Mouse (Mus musculus) liver, embryonic 12.5 days (tissue): ENCODE results near the gene Ppat. TPM values are rescaled to one million over a fixed set of nuclear protein-coding genes. Genes with fewer than 3 reads are reported as not detected.

Experiments used
- ATAC-seq: fragments of 200-750 bp; cut with Nextera tagmentation; 2 replicates; pipeline ENCODE4 v1.8.0; 2017; ENCODE audit warnings: moderate number of reproducible peaks, mild to moderate bottlenecking, moderate library complexity
- H3K27ac ChIP-seq: fragments of 300-500 bp; sonication (generic); 2 replicates; pipeline ENCODE4 v1.5.1; 2016; ENCODE audit warnings: mild to moderate bottlenecking
- H3K27me3 ChIP-seq: fragments of 300-500 bp; sonication (generic); replicated peaks from 2 replicates; pipeline ENCODE4 v1.6.1; 2016; ENCODE audit warnings: mild to moderate bottlenecking, moderate library complexity
- H3K36me3 ChIP-seq: fragments of 300-500 bp; sonication (generic); 2 replicates; pipeline ENCODE4 v1.6.1; 2016; ENCODE audit warnings: mild to moderate bottlenecking, moderate library complexity
- H3K4me1 ChIP-seq: fragments of 300-500 bp; sonication (generic); 2 replicates; pipeline ENCODE4 v1.6.1; 2016
- H3K4me2 ChIP-seq: fragments of 300-500 bp; sonication (generic); 2 replicates; pipeline ENCODE4 v1.6.1; 2016; ENCODE audit warnings: mild to moderate bottlenecking, moderate library complexity
- H3K4me3 ChIP-seq: fragments of 300-500 bp; sonication (generic); 2 replicates; pipeline ENCODE4 v1.5.1; 2016; ENCODE audit warnings: mild to moderate bottlenecking, moderate library complexity
- H3K9ac ChIP-seq: fragments of 300-500 bp; sonication (generic); 2 replicates; pipeline ENCODE4 v1.6.1; 2016; ENCODE audit warnings: mild to moderate bottlenecking, moderate library complexity
- H3K9me3 ChIP-seq: fragments of 300-500 bp; sonication (generic); replicated peaks from 2 replicates; pipeline ENCODE4 v1.6.1; 2016; ENCODE audit warnings: mild to moderate bottlenecking, moderate library complexity
- WGBS: fragments of 180-500 bp; shearing (Covaris S2); methylation state at CpG from one replicate; pipeline ENCODE4 v1.1.7; 2016; ENCODE audit not compliant: insufficient replicate concordance; 5-methylcytosine and 5-hydroxymethylcytosine counted together
- polyA plus RNA-seq: library from polyadenylated mRNA; unstranded; fragments of >200 nt; fragmentation: Nextera tagmentation; extraction: Ambion mirVana; gene quantifications from 2 replicates; pipeline ENCODE4 v1.2.1, GENCODE M21; 2016

Ppat gene
- polyA plus RNA-seq, 1 experiment from 2014 or later: 49.0 TPM

DNA sequence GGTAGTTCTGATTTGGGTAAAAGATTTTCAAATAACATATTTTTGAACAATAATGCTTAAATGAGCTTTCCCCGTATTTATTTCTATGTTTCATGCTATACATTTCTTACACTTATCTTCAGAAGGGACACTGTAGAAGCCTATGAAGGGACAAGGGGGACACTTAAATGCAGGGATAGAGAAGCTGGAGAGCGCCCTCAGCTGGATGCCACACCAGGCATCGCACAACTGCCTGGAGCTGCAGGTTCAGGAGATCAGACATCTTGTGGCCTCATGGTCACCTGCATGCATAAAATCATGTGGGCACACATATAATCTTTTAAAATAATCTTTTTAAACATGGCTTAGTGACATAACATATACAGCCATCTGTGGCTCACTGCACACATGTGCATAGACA, 13.3 kb upstream of the Ppat start:
- Histone ChIP-seq H3K27ac (no peak overlapping the region), H3K9ac (no peak overlapping the region), H3K4me3 (no peak overlapping the region), H3K4me2 (no peak overlapping the region), H3K27me3 (no peaks in the 10 kb centered on the region), H3K9me3 (no peaks in the 10 kb centered on the region), H3K4me1 (no peaks in the 10 kb centered on the region), H3K36me3 (peaks cover 99% of the 10 kb centered on the region)
- 83% methylated on average over 3 of the region's 3 CpGs for WGBS
- no peak for ATAC-seq

DNA sequence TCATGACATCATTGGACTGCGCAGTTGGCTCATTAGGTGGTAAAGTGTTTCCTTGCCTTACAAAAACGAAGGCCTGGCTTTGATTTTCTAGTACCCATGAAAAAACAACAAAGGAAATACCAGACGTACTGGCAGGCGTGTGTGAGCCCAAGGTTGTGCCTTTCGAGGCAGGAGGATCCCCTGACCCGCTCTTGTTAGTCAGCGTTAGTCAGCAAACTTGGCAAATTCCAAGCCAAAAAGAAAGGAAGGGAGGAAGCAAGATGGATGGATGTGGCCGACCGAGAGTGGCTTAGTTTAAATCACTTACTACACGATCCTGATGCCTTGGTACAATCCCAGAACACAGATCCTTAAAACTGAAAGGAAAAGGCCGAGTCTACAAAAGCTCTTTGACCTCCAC, 11.2 kb upstream of the Ppat start:
- Histone ChIP-seq H3K4me3 (no peak overlapping the region), H3K9ac (no peak overlapping the region), H3K27ac (no peak overlapping the region), H3K9me3 (no peaks in the 10 kb centered on the region), H3K36me3 (peaks cover 98% of the 10 kb centered on the region), H3K4me1 (no peaks in the 10 kb centered on the region), H3K4me2 (no peak overlapping the region), H3K27me3 (no peaks in the 10 kb centered on the region)
- WGBS: 82% methylated on average over 11 of the region's 11 CpGs
- ATAC-seq: no peak

DNA sequence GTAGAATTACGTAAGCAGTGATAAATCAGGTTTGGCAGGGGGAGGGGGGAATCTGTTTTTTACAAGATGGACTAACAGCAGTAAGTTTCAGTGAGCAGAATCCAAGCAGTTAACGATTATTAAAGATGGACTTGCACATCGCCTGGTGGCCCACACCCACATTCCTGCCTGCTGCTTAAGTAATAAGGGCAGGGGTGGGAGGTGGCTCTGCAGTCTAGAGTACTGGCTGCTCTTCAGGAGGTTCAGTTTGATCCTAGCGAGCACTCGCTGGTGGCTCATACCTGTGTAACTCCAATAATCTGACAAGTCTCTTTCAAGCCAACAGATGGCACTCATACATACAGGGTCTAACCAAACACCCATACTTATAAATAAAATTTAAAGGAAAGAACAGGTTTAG, 8.2 kb upstream of the Ppat start:
- ATAC-seq: no peak
- Histone ChIP-seq H3K27me3 (no peaks in the 10 kb centered on the region), H3K36me3 (peaks cover 99% of the 10 kb centered on the region), H3K4me1 (peaks cover 14% of the 10 kb centered on the region), H3K4me3 (no peak overlapping the region), H3K4me2 (no peak overlapping the region), H3K9me3 (no peaks in the 10 kb centered on the region), H3K9ac (no peak overlapping the region), H3K27ac (no peak overlapping the region)
- 87% methylated on average over 5 of the region's 5 CpGs for WGBS

DNA sequence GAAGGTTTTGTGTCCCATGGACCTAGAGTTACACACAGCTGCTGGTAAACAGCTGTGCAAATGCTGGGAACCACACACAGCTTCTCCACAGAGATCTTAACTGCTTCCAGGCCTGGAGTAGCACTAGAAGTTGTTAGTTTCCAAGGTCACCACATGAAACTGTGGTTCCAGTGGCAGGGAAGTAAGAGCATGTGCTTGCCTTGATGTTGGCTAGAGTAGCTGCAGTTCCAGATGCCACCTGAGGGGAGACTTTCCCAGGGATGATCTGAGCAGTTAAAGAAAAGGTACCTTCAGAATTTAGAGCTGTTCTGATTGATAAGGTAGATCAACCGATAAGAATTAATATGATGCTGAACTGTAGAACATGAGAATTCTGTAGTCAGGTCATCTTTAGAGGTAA, 6.6 kb upstream of the Ppat start:
- no peak overlapping the region for H3K9ac ChIP-seq
- no peak overlapping the region for H3K27ac ChIP-seq
- peaks cover 28% of the 10 kb centered on the region for H3K4me1 ChIP-seq
- H3K4me3 ChIP-seq: no peak overlapping the region
- H3K36me3 ChIP-seq: peaks cover 96% of the 10 kb centered on the region
- WGBS: 90% methylated on average over 1 of the region's 1 CpGs
- H3K4me2 ChIP-seq: no peak overlapping the region
- H3K27me3 ChIP-seq: no peaks in the 10 kb centered on the region
- no peak for ATAC-seq
- no peaks in the 10 kb centered on the region for H3K9me3 ChIP-seq

DNA sequence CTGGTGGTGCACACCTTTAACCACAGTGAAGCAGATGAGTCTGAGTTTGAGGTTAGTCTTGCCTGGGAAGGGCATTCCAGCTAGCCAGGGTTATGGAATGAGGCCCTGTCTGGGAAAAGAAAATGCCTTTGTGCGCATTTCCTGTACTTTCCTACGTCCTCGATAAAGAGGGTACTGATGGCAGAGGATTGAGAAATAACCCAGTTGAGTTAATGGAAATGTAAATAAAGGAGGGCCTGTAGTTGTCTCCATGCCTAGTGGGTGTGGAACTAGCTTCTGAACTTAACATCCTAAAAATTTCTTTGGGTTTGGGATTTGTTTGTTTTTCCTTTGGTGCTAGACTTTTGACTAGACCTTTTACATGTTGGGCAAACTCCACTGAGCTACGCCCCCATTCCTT, 4.1 kb upstream of the Ppat start:
- no peak overlapping the region for H3K4me2 ChIP-seq
- H3K4me1 ChIP-seq: peaks cover 37% of the 10 kb centered on the region
- H3K9me3 ChIP-seq: no peaks in the 10 kb centered on the region
- 71% methylated on average over 4 of the region's 4 CpGs for WGBS
- no peak overlapping the region for H3K4me3 ChIP-seq
- peaks cover 72% of the 10 kb centered on the region for H3K36me3 ChIP-seq
- H3K9ac ChIP-seq: no peak overlapping the region
- H3K27ac ChIP-seq: no peak overlapping the region
- ATAC-seq: no peak
- no peaks in the 10 kb centered on the region for H3K27me3 ChIP-seq

DNA sequence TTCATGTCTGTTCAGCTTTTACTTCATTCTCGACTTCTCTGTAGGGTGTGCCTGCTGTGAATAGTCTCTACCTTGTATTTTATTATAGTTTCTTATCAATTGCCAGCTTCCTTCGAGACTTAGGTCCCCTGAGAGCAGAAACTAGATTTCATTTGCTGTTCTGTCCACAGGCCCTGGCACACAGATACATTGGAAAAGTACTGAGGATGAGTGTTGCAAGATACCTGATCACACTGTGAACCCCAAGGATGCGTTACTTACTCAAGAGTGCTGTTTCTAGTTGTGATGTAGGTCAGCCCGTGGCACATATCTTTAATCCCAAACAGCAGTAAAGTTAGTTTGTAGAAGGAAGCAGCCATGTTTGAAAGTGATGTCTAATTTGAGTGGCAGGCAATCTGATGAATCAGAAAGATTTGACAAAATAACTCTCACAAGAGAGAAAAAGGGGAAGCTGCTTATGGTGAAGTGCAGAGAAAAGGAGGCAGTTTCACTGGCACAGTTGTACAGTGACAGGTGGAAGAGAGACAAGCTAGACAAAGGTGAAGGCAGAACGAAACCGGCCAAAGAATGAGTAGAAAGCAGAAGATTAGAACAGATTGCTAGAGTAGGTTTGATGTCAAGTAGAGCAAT, 3.0 kb upstream of the Ppat start:
- Histone ChIP-seq H3K9ac (peak overlapping the region; percentile 29; the same call in 1 of the 2 replicates), H3K4me2 (peak overlapping the region; percentile 97), H3K27me3 (no peaks in the 10 kb centered on the region), H3K4me1 (peaks cover 46% of the 10 kb centered on the region), H3K36me3 (peaks cover 61% of the 10 kb centered on the region), H3K4me3 (no peak overlapping the region), H3K27ac (0 out of 2 replicates have a peak overlapping the region, but pooled peaks have one; percentile 41), H3K9me3 (no peaks in the 10 kb centered on the region)
- no peak for ATAC-seq
- 67% methylated on average over 6 of the region's 6 CpGs for WGBS

DNA sequence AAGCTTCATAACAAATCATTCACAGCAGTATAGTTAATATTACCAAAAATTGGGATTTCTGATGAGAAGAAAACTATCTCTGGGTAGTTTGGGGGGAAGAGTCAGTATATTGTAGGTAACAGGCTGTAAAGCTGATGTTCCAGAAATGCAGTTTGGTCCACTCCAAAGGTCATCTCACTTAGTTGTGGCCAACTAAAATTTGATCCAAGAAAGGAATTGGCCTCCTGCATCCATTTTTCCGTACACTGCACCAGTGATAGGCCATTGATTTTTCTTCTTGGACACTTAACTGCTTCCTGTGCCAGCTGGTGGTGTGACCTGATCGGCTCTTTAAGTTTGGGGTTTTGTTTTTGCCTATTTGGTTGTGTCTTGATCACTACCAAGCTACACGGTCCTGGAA, 2.4 kb upstream of the Ppat start:
- Histone ChIP-seq H3K9me3 (no peaks in the 10 kb centered on the region), H3K36me3 (peaks cover 58% of the 10 kb centered on the region), H3K4me1 (peaks cover 52% of the 10 kb centered on the region), H3K27ac (0 out of 2 replicates have a peak overlapping the region, but pooled peaks have one; percentile 41), H3K4me2 (peak overlapping the region; percentile 97), H3K27me3 (no peaks in the 10 kb centered on the region), H3K9ac (peak overlapping the region; percentile 29; the same call in 1 of the 2 replicates), H3K4me3 (peak overlapping the region; percentile 29; the same call in 1 of the 2 replicates)
- WGBS: 64% methylated on average over 3 of the region's 3 CpGs
- no peak for ATAC-seq

DNA sequence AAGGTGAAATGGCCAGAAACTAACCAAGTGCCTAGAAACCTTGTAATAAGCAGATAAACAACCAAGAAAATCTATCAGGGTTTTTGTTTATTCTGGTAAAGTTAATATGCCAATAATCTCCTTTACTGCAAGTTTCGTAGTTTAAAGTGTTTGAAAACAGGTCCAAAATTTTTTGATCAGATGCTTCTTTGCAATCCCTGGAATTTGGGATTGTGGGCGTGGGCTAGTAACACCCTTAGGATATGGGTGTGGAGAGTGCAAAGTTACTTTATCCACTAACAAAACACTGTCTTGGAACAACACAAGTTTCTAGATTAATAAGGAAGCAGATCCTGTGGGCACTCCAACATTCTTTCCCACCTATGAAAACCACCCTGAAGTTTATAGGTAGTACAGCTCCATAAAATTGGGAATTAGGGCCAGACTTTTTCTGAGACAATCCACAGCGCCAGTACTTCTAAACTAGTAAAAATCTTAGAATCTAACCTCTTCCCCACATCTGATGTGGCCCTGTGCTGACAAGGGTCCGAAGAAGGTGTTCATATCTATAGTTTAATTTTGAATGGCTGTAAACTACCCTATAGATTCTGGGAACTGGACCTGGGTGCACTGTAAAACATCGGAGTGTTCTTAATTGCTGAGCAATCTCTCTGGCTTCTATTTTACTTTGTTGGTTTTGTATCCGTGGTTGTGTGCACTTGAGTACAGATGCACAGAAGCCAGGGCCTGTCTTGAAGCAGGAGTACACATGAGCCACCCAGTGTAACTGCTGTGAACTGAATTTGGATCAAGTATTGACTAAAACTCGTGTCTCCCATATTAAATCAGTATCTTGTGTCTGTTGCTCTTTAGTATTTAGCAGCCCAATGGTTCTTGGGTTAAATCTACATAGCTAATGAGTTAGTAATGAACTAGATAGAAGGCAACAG, 998 bp upstream of the Ppat start:
- Histone ChIP-seq H3K9me3 (no peaks in the 10 kb centered on the region), H3K27ac (peak overlapping the region; percentile 80), H3K4me3 (peak overlapping the region; percentile 70), H3K4me2 (peak overlapping the region; percentile 97), H3K36me3 (peaks cover 58% of the 10 kb centered on the region), H3K9ac (peak overlapping the region; percentile 79), H3K27me3 (no peaks in the 10 kb centered on the region), H3K4me1 (peaks cover 66% of the 10 kb centered on the region)
- no peak for ATAC-seq
- WGBS: 8% methylated on average over 7 of the region's 7 CpGs

DNA sequence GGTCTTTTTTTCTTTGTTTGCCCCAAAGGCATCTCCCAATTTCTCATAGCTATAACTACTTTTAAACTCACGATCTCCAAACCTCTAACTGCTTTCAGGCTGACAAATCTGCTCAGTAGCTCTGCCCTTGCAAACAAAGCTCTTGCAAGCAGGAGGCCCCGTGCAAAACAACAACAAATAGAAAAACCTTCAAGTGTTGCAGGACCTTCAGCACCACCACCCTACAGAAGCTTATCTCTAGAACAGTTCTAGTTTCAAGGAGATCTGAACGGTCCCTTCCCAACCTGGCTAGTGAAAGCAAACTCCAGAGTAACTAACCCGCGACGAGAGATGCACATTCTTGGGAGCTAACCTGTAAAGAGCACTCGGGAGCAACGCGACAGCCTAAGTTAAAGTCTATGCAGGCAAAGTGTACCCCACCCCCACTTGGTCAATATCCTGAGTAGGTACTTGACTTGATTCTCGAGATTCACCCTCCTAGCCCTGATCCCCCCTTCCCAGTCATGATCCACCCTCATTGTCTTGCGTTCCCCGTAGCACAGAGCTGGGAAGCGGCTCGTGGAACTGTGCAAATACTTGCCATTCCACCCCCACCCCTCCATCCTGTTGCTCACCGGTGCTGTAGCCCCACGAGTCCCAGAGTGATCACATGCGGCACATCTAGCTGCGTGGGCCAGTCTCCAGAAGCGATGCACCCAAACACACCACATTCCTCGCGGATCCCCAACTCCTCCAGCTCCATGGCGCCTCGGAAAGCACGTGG, 854 bp downstream of the Ppat start:
- Histone ChIP-seq H3K9me3 (no peaks in the 10 kb centered on the region), H3K36me3 (peaks cover 54% of the 10 kb centered on the region), H3K4me3 (peak overlapping the region; percentile 70), H3K27ac (peak overlapping the region; percentile 80), H3K9ac (peak overlapping the region; percentile 79), H3K27me3 (no peaks in the 10 kb centered on the region), H3K4me2 (peak overlapping the region; percentile 97), H3K4me1 (peaks cover 79% of the 10 kb centered on the region)
- no peak for ATAC-seq
- WGBS: 1% methylated on average over 24 of the region's 24 CpGs

DNA sequence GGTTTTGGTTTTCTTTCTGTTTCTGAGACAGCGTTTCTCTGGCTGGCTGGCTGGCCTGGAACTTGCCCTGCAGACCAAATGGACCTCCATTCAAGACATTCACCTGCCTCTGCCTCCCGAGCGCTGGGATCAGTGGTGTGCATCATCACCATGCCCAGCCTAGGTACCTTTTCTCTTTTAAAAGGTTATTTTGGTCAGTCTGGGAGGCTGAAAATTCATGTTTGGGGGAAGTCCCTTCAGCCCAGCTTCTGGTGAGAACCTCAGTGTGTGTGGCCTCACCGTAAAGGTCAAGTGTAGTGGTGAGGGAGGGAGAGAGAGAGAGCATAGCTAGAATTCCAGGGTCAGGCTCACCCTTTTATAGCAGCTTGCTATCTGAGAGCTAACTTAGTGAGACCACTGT, 3.6 kb downstream of the Ppat start:
- Histone ChIP-seq H3K9ac (no peak overlapping the region), H3K4me1 (peaks cover 53% of the 10 kb centered on the region), H3K36me3 (peaks cover 40% of the 10 kb centered on the region), H3K9me3 (no peaks in the 10 kb centered on the region), H3K27ac (no peak overlapping the region), H3K27me3 (no peaks in the 10 kb centered on the region), H3K4me3 (no peak overlapping the region), H3K4me2 (peak overlapping the region; percentile 27; the same call in 1 of the 2 replicates)
- WGBS: 93% methylated on average over 4 of the region's 4 CpGs
- no peak for ATAC-seq

DNA sequence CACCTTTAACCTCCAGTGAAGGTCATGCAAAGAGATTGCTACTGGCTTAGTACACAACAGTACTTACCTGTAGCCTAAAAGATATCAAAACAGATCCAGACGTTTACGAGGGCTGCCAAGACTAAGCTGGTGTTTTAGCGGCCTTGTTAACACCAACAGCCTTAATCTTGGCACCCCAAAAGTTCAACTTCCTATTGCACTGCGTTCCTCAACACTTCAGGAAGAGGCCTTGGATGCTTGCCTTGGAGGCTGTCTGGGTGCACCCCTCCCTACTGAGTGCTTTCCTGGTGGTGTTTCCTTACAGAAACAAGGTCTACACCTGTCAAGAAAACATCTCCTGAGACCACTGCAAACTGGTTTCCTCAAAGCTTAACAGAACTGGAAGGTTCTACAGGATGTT, 4.2 kb downstream of the Ppat start:
- 68% methylated on average over 4 of the region's 4 CpGs for WGBS
- no peak overlapping the region for H3K27ac ChIP-seq

DNA sequence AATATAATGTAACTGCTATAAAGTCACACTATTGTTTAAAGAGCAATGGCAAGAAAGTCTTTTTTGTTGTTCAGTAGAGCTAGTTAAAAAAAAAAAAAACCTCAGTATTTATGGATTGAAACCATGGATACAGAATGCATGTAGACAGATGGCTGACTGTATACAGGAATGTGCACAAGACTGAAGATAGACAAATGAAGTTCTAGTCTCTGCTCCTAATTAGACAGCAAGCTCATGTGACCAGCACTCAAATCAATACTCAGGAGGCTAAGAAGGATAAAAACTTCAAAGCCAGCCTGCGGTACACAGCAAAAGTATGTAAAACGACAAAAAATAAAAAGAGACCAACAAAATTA, 5.7 kb downstream of the Ppat start:
- Histone ChIP-seq H3K9me3 (no peaks in the 10 kb centered on the region), H3K4me3 (no peak overlapping the region), H3K27me3 (no peaks in the 10 kb centered on the region), H3K4me2 (no peak overlapping the region), H3K27ac (no peak overlapping the region), H3K36me3 (peaks cover 55% of the 10 kb centered on the region), H3K4me1 (peaks cover 47% of the 10 kb centered on the region), H3K9ac (no peak overlapping the region)
- 79% methylated on average over 2 of the region's 2 CpGs for WGBS
- no peak for ATAC-seq

More for the DNA sequence above, 4.2 kb downstream of the Ppat start:
- no peaks in the 10 kb centered on the region for H3K27me3 ChIP-seq
- H3K4me1 ChIP-seq: peaks cover 47% of the 10 kb centered on the region
- no peaks in the 10 kb centered on the region for H3K9me3 ChIP-seq
- peak overlapping the region; percentile 27 for H3K4me2 ChIP-seq
- no peak for ATAC-seq
- peaks cover 44% of the 10 kb centered on the region for H3K36me3 ChIP-seq
- no peak overlapping the region for H3K9ac ChIP-seq
- no peak overlapping the region for H3K4me3 ChIP-seq
